Mouse (Mus musculus) MEL-GATA-1-ER (cell line): ENCODE measurements around the gene Ghr.

Source experiments
- DNase-seq: peaks from one replicate; pipeline ENCODE4 v3.0.0-alpha.2; 2012; ENCODE audit warnings: low read depth; ENCODE audit errors: extremely low read depth

Gene Ghr

DNA sequence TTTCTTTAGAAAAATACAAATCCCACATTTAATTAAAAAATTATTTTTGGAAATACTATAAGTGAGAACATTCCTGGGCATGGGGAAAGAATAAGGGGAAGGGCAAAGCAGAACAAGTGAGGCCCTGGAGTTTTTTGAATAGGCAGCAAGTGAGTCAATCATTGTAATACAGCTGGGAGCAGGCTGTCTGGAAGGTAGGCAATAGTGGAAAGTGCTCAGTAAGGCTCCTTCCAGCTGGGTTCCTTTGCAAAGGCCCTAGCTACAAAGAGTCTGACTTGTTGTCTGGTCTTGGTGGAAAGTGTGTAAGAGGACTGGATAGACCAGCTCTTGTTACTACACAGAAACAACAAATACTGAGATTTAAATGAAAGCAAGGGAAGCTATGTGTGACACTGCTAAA, 194.3 kb downstream of the Ghr start:
- no peak for DNase-seq

GRCm38 (mm10) chr15:3388485-3388884, 194.8 kb downstream of the Ghr start:
- no peak for DNase-seq

DNA sequence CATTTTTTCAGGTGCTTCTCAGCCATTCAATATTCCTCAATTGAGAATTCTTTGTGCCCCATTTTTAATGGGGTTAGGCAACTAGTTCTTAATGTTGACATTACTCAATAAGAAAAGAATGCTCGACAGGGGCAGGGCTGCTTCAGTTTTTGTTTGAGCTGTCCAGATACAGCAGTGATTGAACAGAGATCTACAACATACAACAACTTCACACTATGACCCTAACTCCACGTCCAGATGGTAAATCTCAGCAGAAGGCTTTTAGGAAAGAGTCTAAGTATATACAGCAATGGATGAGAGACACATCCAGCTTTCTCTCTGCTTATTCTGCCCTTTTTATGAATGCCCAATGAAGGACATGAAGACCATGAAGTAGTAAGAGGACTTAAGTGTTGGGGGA, 199.5 kb downstream of the Ghr start:
- no peak for DNase-seq

DNA sequence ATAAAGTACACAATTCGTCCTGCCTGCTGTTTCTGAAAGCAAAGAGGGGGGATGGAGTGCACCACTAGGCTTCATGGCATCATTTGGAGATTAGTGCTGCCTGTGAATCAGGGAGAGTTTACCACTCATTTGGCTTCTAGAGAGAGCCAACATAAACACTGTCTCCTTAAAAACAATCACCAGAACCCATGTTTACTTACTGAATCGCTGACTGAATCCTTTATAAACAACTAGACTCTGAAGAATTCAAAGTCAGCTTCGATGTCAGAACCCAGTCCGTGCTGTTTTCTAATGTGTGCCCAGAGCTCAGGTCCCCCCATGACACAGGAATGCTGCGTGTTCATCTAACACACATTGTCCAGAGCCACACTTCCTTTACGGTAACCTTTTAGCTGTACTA, 201.9 kb downstream of the Ghr start:
- DNase-seq = no peak

GRCm38 (mm10) chr15:3368261-3368832, 214.9 kb downstream of the Ghr start:
- no peak for DNase-seq

GRCm38 (mm10) chr15:3356073-3356766, 227.1 kb downstream of the Ghr start:
- peak; percentile 26 for DNase-seq

- DNase-seq = no peak
These were observed 229.6 kb downstream of the Ghr start for GRCm38 (mm10) chr15:3353696-3354095.

GRCm38 (mm10) chr15:3349306-3350064, 233.8 kb downstream of the Ghr start:
- no peak for DNase-seq

GRCm38 (mm10) chr15:3346682-3347081, 236.6 kb downstream of the Ghr start:
- no peak for DNase-seq

DNA sequence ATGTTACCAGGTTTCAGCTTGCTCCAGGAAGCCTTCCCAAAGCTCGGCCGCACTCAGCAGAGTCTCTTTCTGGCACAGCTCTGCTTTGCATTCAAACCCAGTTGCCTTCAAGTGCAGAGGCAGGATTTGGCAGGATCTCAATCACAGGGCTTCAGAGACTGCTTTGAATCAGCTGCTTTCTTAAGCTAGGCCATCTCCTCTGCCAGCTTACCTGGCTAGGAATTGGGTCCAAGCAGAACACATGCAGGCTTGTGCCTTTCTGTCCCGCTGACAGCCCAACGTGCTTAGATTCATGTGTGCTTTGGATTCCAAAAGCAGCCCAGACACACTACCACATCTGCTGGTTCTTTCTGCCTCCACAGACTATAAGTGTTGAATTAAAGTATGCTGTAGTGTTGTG, 238.7 kb downstream of the Ghr start:
- DNase-seq = no peak

GRCm38 (mm10) chr15:3341806-3342582, 241.3 kb downstream of the Ghr start:
- DNase-seq = no peak

DNA sequence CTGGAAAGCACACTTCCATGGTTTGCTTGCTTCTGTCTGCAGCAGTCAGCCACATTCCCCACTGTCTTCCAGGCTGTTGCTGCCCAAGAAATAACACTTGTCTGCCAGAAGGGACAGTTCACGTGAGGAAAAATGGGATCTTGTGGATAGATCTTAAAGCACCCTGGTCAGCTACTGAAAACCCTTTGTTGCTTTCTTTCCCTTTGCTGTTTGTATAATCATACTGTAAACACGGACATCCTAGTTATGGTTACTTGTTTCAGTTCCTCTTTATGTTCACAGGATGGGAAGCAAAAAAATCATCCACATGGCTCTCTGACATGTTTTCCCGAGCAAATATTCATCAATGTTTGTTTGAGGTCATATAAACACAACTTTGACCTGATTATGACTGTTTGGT, 243.4 kb downstream of the Ghr start:
- no peak for DNase-seq

DNA sequence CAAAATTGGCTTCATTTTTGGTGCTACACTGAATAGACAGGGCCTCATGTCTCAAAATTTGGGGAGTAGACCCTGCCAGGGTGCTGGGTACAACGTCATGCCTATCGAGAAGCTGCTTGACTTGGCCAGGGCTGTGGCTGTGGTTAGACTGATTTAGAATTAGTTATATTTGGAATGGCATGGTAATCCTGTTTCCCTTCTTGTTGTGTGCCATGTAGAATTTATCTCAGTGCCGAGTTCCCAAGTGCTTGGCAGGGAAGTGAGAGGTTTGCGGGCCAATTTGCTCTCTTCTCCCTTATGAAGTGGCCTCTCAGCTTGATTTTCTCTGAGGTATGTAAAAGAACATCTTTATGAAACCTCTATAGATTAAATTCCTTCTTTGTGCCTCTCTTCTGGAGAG, 250.8 kb downstream of the Ghr start:
- no peak for DNase-seq

- no peak for DNase-seq
These were observed 251.5 kb downstream of the Ghr start for GRCm38 (mm10) chr15:3331813-3332212.

GRCm38 (mm10) chr15:3330291-3330690, 253.0 kb downstream of the Ghr start:
- DNase-seq = no peak

- no peak for DNase-seq
These were observed 260.3 kb downstream of the Ghr start for GRCm38 (mm10) chr15:3323041-3323440.

DNA sequence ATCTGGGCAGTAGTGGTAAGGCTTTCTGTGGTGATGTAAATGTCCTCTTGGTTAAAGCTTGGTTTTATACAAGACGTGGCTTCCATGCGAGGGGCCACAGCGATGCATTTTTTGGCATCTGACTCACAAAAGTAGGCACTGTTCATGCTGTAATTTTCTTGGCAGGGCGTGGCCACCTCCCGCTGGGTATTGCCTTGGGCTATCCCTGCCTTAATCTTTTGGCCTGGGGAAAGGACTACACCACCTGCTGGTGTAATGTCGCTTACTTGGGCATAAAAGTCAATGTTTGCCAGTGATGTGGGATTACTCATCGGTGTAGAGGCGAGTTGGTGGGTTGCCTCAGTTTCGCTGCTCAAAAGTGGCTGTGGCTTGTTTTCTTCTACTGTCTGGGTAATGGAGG, 263.4 kb downstream of the Ghr start:
- no peak for DNase-seq

DNA sequence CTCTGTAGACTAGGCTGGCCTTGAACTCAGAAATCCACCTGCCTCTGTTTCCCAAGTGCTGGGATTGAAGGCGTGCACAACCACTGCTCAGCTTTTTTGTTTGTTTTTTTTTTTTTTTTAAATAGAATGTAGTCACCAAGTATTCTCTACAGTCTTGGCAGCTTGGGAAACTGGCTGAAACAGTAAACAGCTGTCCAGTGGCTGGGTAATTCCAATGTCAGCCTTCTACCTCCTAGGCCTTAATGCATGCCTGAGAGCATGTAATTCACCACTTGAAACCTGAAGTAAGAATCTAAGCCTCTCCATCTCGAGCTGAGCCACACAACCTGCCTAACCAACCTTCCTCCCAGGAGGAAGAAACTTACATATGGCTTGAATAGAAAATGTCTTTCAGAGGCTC, 266.7 kb downstream of the Ghr start:
- DNase-seq = no peak

GRCm38 (mm10) chr15:3312937-3313336, 270.4 kb downstream of the Ghr start:
- DNase-seq = no peak

GRCm38 (mm10) chr15:3309856-3310255, 273.4 kb downstream of the Ghr start:
- no peak for DNase-seq

DNA sequence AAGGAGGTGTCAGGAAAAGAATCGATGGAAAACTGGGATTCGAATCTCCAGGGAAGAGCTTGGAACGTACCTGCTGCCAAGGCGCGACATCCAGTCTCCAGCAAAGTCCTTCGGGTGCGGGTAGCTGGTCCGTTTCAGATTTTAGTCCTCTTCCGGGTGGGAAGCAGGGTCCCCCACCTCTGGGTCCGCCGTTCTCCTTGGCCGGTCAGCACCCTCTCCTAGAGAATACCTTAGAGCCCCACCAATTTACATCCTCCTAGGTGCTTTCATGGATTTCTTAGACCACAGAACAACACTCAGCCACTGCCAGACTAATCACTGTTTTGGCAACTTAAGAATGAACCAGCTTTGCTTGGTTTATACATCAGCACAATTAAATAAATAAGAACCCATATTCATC, 279.9 kb downstream of the Ghr start, which contains the start of gene Ccdc152:
Gene Ccdc152 (minus strand): TSS at position 101 of the 400 bp plus-strand sequence.
- DNase-seq = no peak
